Mouse (Mus musculus): ENCODE data around the gene Pjvk. TPM values are rescaled to one million over a fixed set of nuclear protein-coding genes. Genes with fewer than 3 reads are reported as not detected.

Pjvk gene
- total and polyA plus RNA-seq, 3 experiments: 0.08 TPM; not detected in 2

DNA sequence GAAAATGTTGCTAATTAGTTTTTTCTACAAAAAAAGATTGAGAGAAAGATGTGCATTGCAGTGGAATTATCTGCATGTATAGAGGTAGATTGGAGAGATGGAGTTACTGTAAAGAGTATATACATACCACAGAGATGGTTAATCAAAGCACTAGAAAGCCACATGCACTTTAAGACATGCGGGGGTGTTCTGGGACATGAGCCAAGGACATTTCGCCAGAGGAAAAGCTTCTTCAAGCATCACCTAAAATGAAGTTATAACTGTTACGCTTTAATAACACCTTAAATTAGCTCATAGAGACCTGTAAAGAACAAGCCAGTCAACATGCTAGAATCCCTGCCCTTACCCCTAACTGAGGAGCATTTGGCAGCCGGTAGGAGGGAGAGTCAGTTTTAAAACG lies 18.9 kb downstream of the Pjvk start:
- no peak for DNase-seq
- Histone ChIP-seq H3K79me2 (replicated peaks; ENCODE audit: control insufficient read depth, insufficient read depth, low read length) (no peaks in the 10 kb centered on the region), H3K27me3 (ENCODE audit: control insufficient read depth, insufficient read depth, low read length) (no peaks in the 10 kb centered on the region), H3K27ac (no peak overlapping the region), H3K4me1 (ENCODE audit: control insufficient read depth, insufficient read depth, low read length) (no peaks in the 10 kb centered on the region; the same call in 1 of the 2 replicates), H3K9ac (ENCODE audit: low read depth, low read length) (no peak overlapping the region), H3K4me3 (no peak overlapping the region), H3K36me3 (ENCODE audit: control insufficient read depth, insufficient read depth, low read length) (peaks cover 2% of the 10 kb centered on the region; the same call in 1 of the 2 replicates)
- 39% methylated on average over 5 of the region's 5 CpGs for WGBS
- intact Hi-C loops (cut with DNase I): no loop called here
- no peak for TF ChIP-seq EP300 (IDR thresholded peaks at IDR 0.05; ENCODE audit: insufficient read depth, low read depth, low read length)
- TF ChIP-seq CTCF (IDR thresholded peaks at IDR 0.05): no peak
- TF ChIP-seq POLR2A (IDR thresholded peaks at IDR 0.05; ENCODE audit: insufficient read depth, low read depth, low read length): no peak

DNA sequence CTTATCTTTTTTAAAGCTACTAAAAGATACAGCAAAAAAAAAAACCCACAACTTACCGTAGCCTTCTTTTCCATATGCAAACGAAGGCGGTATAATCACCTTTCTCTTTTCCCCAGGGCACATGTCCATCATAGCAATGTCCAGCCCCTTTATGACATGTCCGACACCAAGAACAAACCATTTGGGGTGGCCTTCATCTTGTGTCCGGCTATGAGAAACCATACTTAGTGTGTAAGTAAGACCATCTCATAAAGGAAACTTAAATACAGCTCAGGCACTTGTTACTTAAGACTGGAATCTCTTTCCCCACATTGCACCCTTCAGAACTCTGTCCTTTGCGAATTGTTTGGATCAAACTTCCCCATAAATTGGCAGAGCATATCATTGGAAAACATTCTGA lies 23.4 kb downstream of the Pjvk start:
- Histone ChIP-seq H3K79me2 (replicated peaks; ENCODE audit: control insufficient read depth, insufficient read depth, low read length) (no peaks in the 10 kb centered on the region), H3K36me3 (ENCODE audit: control insufficient read depth, insufficient read depth, low read length) (peaks cover 4% of the 10 kb centered on the region; the same call in 1 of the 2 replicates), H3K9ac (ENCODE audit: low read depth, low read length) (no peak overlapping the region), H3K4me3 (no peak overlapping the region), H3K27me3 (ENCODE audit: control insufficient read depth, insufficient read depth, low read length) (no peaks in the 10 kb centered on the region), H3K27ac (peak overlapping the region; percentile 75; the same call in 1 of the 2 replicates), H3K4me1 (ENCODE audit: control insufficient read depth, insufficient read depth, low read length) (peaks cover 5% of the 10 kb centered on the region)
- 76% methylated on average over 6 of the region's 6 CpGs for WGBS
- no peak for TF ChIP-seq CTCF (IDR thresholded peaks at IDR 0.05)
- no peak for DNase-seq
- intact Hi-C loops (cut with DNase I): loop anchor here (10.0 kb wide), 1 partner anchor 193 kb away; no protein-coding TSS in a partner anchor

DNA sequence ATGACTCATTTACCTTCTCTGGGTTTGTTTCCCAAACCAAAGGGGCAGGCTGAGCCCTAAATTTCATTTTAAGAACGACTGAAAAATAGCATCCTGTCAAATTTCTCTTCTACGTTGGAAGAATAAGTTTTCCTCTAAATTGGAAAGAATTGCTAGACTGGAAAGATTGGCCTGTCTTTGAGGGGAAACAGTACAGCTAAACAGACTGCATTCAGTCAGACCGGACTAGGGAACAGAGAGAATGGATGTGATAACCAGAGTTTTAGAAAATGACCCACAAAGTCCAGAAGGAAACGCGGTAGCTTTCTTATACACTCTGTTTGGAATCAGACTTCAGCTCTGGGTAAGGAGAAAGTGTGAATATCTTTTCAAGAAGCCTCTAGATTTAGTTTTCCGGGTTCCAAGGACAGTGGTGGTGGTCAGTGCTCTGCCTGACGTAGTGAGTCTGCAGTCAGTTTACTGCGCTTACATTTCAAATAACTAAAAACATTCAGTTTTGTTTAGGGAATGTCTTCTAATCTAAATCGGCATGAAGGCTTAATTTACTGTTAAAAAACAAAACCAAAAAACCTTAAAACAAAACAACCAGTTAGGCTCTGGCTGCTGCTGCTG lies 24.0 kb downstream of the Pjvk start:
- no peaks in the 10 kb centered on the region for H3K79me2 ChIP-seq (replicated peaks; ENCODE audit: control insufficient read depth, insufficient read depth, low read length)
- no peak for TF ChIP-seq EP300 (IDR thresholded peaks at IDR 0.05; ENCODE audit: insufficient read depth, low read depth, low read length)
- TF ChIP-seq POLR2A (IDR thresholded peaks at IDR 0.05; ENCODE audit: insufficient read depth, low read depth, low read length): no peak
- TF ChIP-seq CTCF (IDR thresholded peaks at IDR 0.05): no peak
- WGBS: 13% methylated on average over 9 of the region's 9 CpGs
- no peak for DNase-seq
- H3K36me3 ChIP-seq (ENCODE audit: control insufficient read depth, insufficient read depth, low read length): peaks cover 5% of the 10 kb centered on the region; the same call in 1 of the 2 replicates
- H3K27ac ChIP-seq: peak overlapping the region; percentile 75
- H3K9ac ChIP-seq (ENCODE audit: low read depth, low read length): peak overlapping the region; percentile 81
- no peaks in the 10 kb centered on the region for H3K27me3 ChIP-seq (ENCODE audit: control insufficient read depth, insufficient read depth, low read length)
- H3K4me3 ChIP-seq: peak overlapping the region; percentile 50
- peaks cover 5% of the 10 kb centered on the region for H3K4me1 ChIP-seq (ENCODE audit: control insufficient read depth, insufficient read depth, low read length)
- intact Hi-C loops (cut with DNase I): loop anchor here (10.0 kb wide), 1 partner anchor 193 kb away; no protein-coding TSS in a partner anchor

DNA sequence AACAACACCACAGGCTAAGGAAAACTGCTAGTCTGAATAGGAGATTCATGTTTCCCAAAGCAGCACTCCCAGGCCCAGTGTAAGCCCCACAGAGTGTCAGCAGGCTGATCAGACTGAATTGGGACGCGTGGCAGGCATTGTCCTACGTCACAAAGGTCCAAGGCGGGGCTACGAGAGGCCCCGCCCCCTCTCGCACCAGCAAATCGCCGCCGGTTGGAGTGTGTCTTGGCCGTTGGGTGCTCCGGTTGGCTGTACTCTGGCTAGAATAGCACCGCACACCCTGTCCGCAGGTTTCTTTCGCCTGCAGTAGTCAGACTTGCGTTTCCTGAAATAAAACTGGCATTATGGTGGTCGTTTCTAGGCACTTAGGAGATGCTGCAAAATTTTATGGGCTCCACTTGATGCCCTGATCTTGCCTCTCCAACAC lies 24.7 kb downstream of the Pjvk start, which contains the start of gene Fkbp7:
TSS of gene Fkbp7 (minus strand) at position 151 of the 427 bp plus-strand sequence.
- DNase-seq: peak; percentile 90 to 91

DNA sequence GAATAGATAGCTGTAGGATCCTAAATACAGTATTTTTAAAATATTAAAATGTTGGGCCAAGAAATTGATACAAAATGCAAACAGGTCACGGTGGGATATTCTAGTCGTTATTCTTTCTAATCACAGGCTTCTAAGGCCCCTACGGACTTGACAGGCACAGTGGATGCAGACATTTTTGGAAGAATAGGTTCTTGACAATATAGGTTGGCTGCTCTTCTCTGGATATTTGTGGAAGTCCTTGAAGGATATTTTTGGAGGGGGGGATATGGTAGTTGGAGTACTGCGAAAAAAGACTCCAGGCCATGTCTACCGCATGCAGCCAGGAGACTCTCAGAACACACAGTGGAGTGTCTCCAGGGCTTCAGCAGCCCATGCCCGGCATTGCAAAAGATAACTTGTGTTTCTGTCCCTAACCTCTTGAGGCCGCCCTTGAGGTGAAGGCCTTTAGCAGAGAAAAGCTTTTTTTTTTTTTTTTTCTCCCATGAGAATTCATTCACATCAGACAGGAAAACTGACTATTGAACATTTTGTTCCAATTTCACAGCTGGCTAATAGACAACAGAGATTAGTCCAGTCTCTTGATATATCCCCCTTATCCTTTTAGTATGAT lies 25.3 kb downstream of the Pjvk start:
- Histone ChIP-seq H3K9ac (ENCODE audit: low read depth, low read length) (no peak overlapping the region), H3K27ac (peak overlapping the region; percentile 75), H3K79me2 (replicated peaks; ENCODE audit: control insufficient read depth, insufficient read depth, low read length) (peaks cover 3% of the 10 kb centered on the region), H3K4me1 (ENCODE audit: control insufficient read depth, insufficient read depth, low read length) (peaks cover 7% of the 10 kb centered on the region), H3K36me3 (ENCODE audit: control insufficient read depth, insufficient read depth, low read length) (peaks cover 5% of the 10 kb centered on the region; the same call in 1 of the 2 replicates), H3K27me3 (ENCODE audit: control insufficient read depth, insufficient read depth, low read length) (no peaks in the 10 kb centered on the region), H3K4me3 (peak overlapping the region; percentile 50)
- DNase-seq: peak; percentile 54 to 67
- TF ChIP-seq EP300 (IDR thresholded peaks at IDR 0.05; ENCODE audit: insufficient read depth, low read depth, low read length) (no peak), CTCF (IDR thresholded peaks at IDR 0.05) (peak; percentile 73)
- 24% methylated on average over 7 of the region's 7 CpGs for WGBS
- intact Hi-C loops (cut with DNase I): loop anchor here (1.0 to 10.0 kb wide), 3 partner anchors 17 to 191 kb away; partner anchors contain the start of genes Pjvk and Prkra

More for the DNA sequence above, 24.7 kb downstream of the Pjvk start, which contains the start of gene Fkbp7:
- peak within 1 kb of the TSS; percentile 50 for H3K4me3 ChIP-seq
- peaks cover 5% of the 10 kb centered on the region for H3K4me1 ChIP-seq (ENCODE audit: control insufficient read depth, insufficient read depth, low read length)
- under 1% methylated on average over 17 of the region's 17 CpGs for WGBS
- TF ChIP-seq CTCF (IDR thresholded peaks at IDR 0.05) (no peak), POLR2A (IDR thresholded peaks at IDR 0.05; ENCODE audit: insufficient read depth, low read depth, low read length) (peak; percentile 93), EP300 (IDR thresholded peaks at IDR 0.05; ENCODE audit: insufficient read depth, low read depth, low read length) (no peak)
- no peaks in the 10 kb centered on the region for H3K27me3 ChIP-seq (ENCODE audit: control insufficient read depth, insufficient read depth, low read length)
- H3K36me3 ChIP-seq (ENCODE audit: control insufficient read depth, insufficient read depth, low read length): peaks cover 5% of the 10 kb centered on the region; the same call in 1 of the 2 replicates
- H3K27ac ChIP-seq: peak within 1 kb of the TSS; percentile 75
- intact Hi-C loops (cut with DNase I): loop anchor here (1.0 to 10.0 kb wide), 2 partner anchors 25 to 192 kb away; partner anchors contain the start of genes Pjvk and Prkra
- no peaks in the 10 kb centered on the region for H3K79me2 ChIP-seq (replicated peaks; ENCODE audit: control insufficient read depth, insufficient read depth, low read length)
- peak within 1 kb of the TSS; percentile 81 for H3K9ac ChIP-seq (ENCODE audit: low read depth, low read length)
